Mouse (Mus musculus): Measurements from ENCODE around the gene Dpp10. TPM values are rescaled to one million over a fixed set of nuclear protein-coding genes. Genes with fewer than 3 reads are reported as not detected.

Dpp10 gene
- polyA plus RNA-seq, 1 experiment from 2014 or later: 26.0 TPM

DNA sequence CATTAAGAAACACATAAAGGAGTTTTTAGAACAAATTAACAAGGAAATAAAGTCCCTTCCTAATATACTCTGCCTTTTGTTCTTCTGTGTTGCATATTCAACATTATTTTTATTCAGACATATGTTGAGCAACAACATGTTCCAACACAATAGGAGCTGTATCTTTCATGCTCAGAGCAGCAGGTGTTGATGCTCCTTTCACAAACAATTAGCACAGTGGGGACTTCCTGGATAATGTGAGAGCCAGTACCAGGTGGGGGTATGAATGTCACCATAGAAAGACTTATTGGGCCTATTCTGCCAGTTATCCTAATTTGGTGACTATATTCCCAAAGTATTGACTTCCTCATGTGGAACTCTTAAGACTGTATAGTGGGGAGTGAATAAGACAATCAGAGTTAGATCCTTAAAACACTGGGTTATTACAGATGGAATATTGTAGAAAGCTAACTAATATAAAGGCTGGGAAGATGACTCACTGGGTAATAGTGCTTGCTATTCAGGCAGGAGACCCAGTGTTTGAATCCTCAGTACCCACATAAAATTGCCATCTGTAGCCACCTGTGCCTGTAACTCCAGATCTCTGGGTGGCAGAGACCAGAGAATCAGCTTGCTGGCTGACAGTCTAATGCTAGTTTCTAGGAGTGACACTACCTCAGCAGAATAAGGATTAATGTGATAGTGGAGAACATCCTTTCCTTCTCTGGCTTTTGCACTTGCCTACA lies 117.9 kb downstream of the Dpp10 start:
- Histone ChIP-seq H3K4me3 (ENCODE audit: low read depth, low read length) (no peak overlapping the region), H3K9me3 (replicated peaks; ENCODE audit: control insufficient read depth, low read length, poor library complexity, severe bottlenecking) (no peaks in the 10 kb centered on the region), H3K36me3 (ENCODE audit: control insufficient read depth, insufficient read depth, low read length) (no peaks in the 10 kb centered on the region), H3K4me2 (ENCODE audit: low read length) (no peak overlapping the region), H3K4me1 (ENCODE audit: control insufficient read depth, insufficient read depth, low read length) (peaks cover 5% of the 10 kb centered on the region), H3K27me3 (ENCODE audit: control insufficient read depth, insufficient read depth, low read depth, low read length) (no peaks in the 10 kb centered on the region), H3K27ac (ENCODE audit: low read length) (no peak overlapping the region), H3K9ac (ENCODE audit: low read depth, low read length) (no peak overlapping the region)
- no peak for ATAC-seq

DNA sequence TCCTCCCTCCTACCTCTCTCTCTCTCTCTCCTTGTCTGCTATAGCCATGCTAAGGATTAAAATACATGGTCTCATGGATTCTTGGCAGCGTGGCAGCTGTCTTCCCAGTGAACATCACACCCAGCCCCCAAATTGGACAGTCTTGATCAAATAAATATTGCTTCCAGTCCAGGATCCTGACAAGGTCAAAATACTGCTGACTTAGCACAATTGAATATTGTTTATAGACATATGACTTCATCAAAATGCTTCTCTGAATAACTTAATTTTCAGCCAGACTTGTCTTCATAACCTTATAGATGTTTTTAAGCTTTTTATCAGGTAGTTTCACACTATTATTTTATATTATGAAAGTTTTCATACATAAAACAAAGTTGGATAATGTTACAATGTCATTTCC lies 120.5 kb downstream of the Dpp10 start:
- no peak overlapping the region for H3K9ac ChIP-seq (ENCODE audit: low read depth, low read length)

DNA sequence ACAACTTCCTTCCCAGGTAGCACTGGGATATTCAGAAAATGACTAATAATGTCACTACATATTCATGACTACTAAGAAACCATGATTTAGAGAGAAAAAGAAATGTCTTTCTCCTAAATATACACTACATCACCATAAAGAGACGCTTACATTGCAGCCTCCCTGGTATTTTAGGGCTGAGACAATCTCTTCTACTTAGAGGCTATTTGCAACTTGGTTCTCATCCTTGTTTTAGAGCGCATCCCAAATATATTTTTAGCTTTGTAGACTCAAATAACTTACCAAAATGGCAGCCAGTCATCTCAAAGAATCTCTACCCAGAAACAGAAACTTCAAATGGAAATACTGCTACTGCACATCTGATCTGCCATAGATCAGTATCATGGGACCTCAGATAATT lies 121.5 kb downstream of the Dpp10 start:
- WGBS: 84% methylated on average over 2 of the region's 2 CpGs
- no peaks in the 10 kb centered on the region for H3K27me3 ChIP-seq (ENCODE audit: control insufficient read depth, insufficient read depth, low read depth, low read length)
- no peak overlapping the region for H3K9ac ChIP-seq (ENCODE audit: low read depth, low read length)

More for the DNA sequence above, 120.5 kb downstream of the Dpp10 start:
- H3K27ac ChIP-seq (ENCODE audit: low read length): no peak overlapping the region
- no peaks in the 10 kb centered on the region for H3K27me3 ChIP-seq (ENCODE audit: control insufficient read depth, insufficient read depth, low read depth, low read length)
- H3K9me3 ChIP-seq (replicated peaks; ENCODE audit: control insufficient read depth, low read length, poor library complexity, severe bottlenecking): no peaks in the 10 kb centered on the region
- WGBS: 81% methylated on average over 1 of the region's 1 CpGs
- no peak for ATAC-seq
- H3K4me1 ChIP-seq (ENCODE audit: control insufficient read depth, insufficient read depth, low read length): peaks cover 5% of the 10 kb centered on the region
- no peak overlapping the region for H3K4me2 ChIP-seq (ENCODE audit: low read length)
- no peaks in the 10 kb centered on the region for H3K36me3 ChIP-seq (ENCODE audit: control insufficient read depth, insufficient read depth, low read length)
- no peak overlapping the region for H3K4me3 ChIP-seq (ENCODE audit: low read depth, low read length)

DNA sequence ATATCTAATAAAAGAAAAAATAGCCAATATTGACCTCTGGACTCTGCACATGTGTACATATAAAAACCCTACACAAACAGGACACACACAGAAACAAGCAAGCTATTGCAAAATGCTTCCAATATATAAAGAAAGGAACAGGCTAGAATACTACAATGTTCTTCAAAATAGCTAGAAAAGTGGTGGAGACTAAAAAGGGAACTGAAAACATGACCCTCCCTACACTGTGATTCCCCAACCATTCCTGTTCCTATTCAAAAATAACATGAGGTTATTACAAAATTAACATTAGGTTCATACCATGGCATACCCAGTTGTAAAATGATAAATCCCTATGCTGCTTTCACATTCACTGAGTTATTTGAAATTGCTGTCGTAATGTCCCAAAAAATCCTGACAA lies 125.8 kb downstream of the Dpp10 start:
- H3K4me1 ChIP-seq (ENCODE audit: control insufficient read depth, insufficient read depth, low read length): no peaks in the 10 kb centered on the region
- no peak overlapping the region for H3K4me3 ChIP-seq (ENCODE audit: low read depth, low read length)
- no peak overlapping the region for H3K27ac ChIP-seq (ENCODE audit: low read length)
- H3K36me3 ChIP-seq (ENCODE audit: control insufficient read depth, insufficient read depth, low read length): no peaks in the 10 kb centered on the region
- H3K9me3 ChIP-seq (replicated peaks; ENCODE audit: control insufficient read depth, low read length, poor library complexity, severe bottlenecking): no peaks in the 10 kb centered on the region
- no peak for ATAC-seq
- no peak overlapping the region for H3K4me2 ChIP-seq (ENCODE audit: low read length)
- no peak overlapping the region for H3K9ac ChIP-seq (ENCODE audit: low read depth, low read length)
- H3K27me3 ChIP-seq (ENCODE audit: control insufficient read depth, insufficient read depth, low read depth, low read length): no peaks in the 10 kb centered on the region
- 86% methylated on average over 1 of the region's 1 CpGs for WGBS

More for the DNA sequence above, 121.5 kb downstream of the Dpp10 start:
- H3K4me3 ChIP-seq (ENCODE audit: low read depth, low read length): no peak overlapping the region
- ATAC-seq: no peak
- no peaks in the 10 kb centered on the region for H3K9me3 ChIP-seq (replicated peaks; ENCODE audit: control insufficient read depth, low read length, poor library complexity, severe bottlenecking)
- no peak overlapping the region for H3K27ac ChIP-seq (ENCODE audit: low read length)
- peaks cover 5% of the 10 kb centered on the region for H3K4me1 ChIP-seq (ENCODE audit: control insufficient read depth, insufficient read depth, low read length)
- H3K4me2 ChIP-seq (ENCODE audit: low read length): no peak overlapping the region
- H3K36me3 ChIP-seq (ENCODE audit: control insufficient read depth, insufficient read depth, low read length): no peaks in the 10 kb centered on the region

DNA sequence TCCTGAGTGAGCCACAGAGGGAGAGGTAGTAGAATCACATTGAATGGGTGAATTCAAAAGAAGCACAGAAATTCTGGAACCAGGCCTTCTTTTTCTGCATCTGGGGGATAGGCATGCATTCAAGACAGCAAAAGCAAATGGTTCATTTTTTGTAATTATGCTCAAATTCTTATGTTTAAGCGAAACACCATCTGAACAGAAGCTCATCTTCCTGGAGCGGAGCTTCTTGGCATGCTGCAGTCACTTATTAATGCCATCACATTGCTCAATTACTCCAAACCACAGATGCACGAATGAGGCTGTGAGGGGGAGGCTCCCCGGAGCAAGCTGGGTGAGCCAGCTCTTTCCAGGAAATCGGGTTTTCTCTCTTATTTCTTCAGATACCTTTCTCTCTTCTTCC lies 142.7 kb downstream of the Dpp10 start:
- WGBS: 86% methylated on average over 5 of the region's 5 CpGs
- Histone ChIP-seq H3K27ac (ENCODE audit: low read length) (no peak overlapping the region), H3K9ac (ENCODE audit: low read depth, low read length) (no peak overlapping the region), H3K4me2 (ENCODE audit: low read length) (no peak overlapping the region), H3K36me3 (ENCODE audit: control insufficient read depth, insufficient read depth, low read length) (no peaks in the 10 kb centered on the region), H3K9me3 (replicated peaks; ENCODE audit: control insufficient read depth, low read length, poor library complexity, severe bottlenecking) (no peaks in the 10 kb centered on the region), H3K27me3 (ENCODE audit: control insufficient read depth, insufficient read depth, low read depth, low read length) (no peaks in the 10 kb centered on the region), H3K4me3 (ENCODE audit: low read depth, low read length) (no peak overlapping the region), H3K4me1 (ENCODE audit: control insufficient read depth, insufficient read depth, low read length) (no peaks in the 10 kb centered on the region)
- no peak for ATAC-seq

DNA sequence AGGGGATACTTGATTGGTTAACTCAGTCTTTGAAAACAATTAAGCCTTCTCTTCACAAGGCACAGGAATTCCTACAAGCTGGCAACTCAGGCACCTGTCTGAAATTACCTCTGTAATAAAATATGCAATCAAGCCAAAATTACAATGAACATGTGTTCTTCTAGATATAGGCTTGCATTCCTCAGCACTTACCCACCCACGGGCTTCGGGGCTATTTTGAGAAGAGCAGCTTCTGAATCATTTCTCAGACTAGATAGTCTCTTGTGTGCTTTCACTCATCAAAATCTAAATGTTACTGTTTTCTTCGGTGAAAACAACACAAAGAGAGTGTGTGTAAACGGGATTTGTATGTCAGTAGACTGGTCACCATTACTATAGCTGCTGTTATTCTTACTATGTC lies 144.1 kb downstream of the Dpp10 start:
- 82% methylated on average over 4 of the region's 4 CpGs for WGBS
- Histone ChIP-seq H3K4me2 (ENCODE audit: low read length) (no peak overlapping the region), H3K9me3 (replicated peaks; ENCODE audit: control insufficient read depth, low read length, poor library complexity, severe bottlenecking) (no peaks in the 10 kb centered on the region), H3K9ac (ENCODE audit: low read depth, low read length) (no peak overlapping the region), H3K27me3 (ENCODE audit: control insufficient read depth, insufficient read depth, low read depth, low read length) (no peaks in the 10 kb centered on the region), H3K4me1 (ENCODE audit: control insufficient read depth, insufficient read depth, low read length) (no peaks in the 10 kb centered on the region), H3K36me3 (ENCODE audit: control insufficient read depth, insufficient read depth, low read length) (no peaks in the 10 kb centered on the region), H3K4me3 (ENCODE audit: low read depth, low read length) (no peak overlapping the region), H3K27ac (ENCODE audit: low read length) (no peak overlapping the region)
- ATAC-seq: no peak

DNA sequence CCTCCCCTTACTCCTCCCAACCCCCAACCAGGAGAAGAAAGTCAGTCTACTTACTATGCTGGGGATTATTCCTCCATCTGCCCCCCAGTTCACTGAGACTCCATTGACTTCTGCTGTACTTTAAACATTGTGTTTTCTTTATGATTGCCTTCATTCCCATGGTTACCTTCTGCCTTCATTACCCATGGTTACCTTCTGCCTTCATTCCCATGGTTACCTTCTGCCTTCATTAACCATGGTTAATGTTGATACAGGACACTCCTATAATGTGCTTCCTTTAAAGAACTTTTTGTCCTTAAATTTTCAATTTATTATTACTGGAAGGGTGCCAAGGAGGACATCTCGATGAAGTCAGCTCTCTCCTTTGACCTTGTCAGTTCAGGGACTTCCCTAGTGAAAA lies 158.1 kb downstream of the Dpp10 start:
- H3K4me1 ChIP-seq (ENCODE audit: control insufficient read depth, insufficient read depth, low read length): no peaks in the 10 kb centered on the region
- ATAC-seq: no peak
- no peak overlapping the region for H3K27ac ChIP-seq (ENCODE audit: low read length)
- H3K27me3 ChIP-seq (ENCODE audit: control insufficient read depth, insufficient read depth, low read depth, low read length): no peaks in the 10 kb centered on the region
- WGBS: 57% methylated on average over 1 of the region's 1 CpGs
- no peaks in the 10 kb centered on the region for H3K9me3 ChIP-seq (replicated peaks; ENCODE audit: control insufficient read depth, low read length, poor library complexity, severe bottlenecking)
- no peaks in the 10 kb centered on the region for H3K36me3 ChIP-seq (ENCODE audit: control insufficient read depth, insufficient read depth, low read length)
- no peak overlapping the region for H3K4me3 ChIP-seq (ENCODE audit: low read depth, low read length)
- no peak overlapping the region for H3K4me2 ChIP-seq (ENCODE audit: low read length)
- H3K9ac ChIP-seq (ENCODE audit: low read depth, low read length): no peak overlapping the region

DNA sequence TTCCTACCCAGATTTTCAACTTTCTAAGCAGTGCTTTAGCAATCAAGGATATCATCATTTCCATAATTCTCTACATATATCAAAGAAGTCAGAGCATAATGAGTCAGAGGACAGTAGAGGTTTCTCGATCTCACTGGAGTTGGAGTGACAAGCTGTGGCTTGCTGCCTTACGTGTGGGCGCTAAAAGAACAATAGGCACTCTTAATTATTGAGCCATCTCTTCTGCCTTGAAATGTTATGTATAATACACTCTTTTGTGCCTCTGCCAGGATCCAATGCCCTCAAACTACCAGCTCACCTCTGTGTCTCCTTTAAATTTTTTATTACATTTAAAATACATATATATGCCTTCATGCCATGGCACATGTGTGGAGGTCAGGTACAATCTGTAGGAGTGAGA lies 198.5 kb downstream of the Dpp10 start:
- WGBS: 84% methylated on average over 3 of the region's 3 CpGs
- Histone ChIP-seq H3K27ac (ENCODE audit: low read length) (no peak overlapping the region), H3K36me3 (ENCODE audit: control insufficient read depth, insufficient read depth, low read length) (no peaks in the 10 kb centered on the region), H3K4me2 (ENCODE audit: low read length) (no peak overlapping the region), H3K4me3 (ENCODE audit: low read depth, low read length) (no peak overlapping the region), H3K27me3 (ENCODE audit: control insufficient read depth, insufficient read depth, low read depth, low read length) (no peaks in the 10 kb centered on the region), H3K4me1 (ENCODE audit: control insufficient read depth, insufficient read depth, low read length) (no peaks in the 10 kb centered on the region), H3K9me3 (replicated peaks; ENCODE audit: control insufficient read depth, low read length, poor library complexity, severe bottlenecking) (no peaks in the 10 kb centered on the region), H3K9ac (ENCODE audit: low read depth, low read length) (no peak overlapping the region)
- ATAC-seq: no peak

DNA sequence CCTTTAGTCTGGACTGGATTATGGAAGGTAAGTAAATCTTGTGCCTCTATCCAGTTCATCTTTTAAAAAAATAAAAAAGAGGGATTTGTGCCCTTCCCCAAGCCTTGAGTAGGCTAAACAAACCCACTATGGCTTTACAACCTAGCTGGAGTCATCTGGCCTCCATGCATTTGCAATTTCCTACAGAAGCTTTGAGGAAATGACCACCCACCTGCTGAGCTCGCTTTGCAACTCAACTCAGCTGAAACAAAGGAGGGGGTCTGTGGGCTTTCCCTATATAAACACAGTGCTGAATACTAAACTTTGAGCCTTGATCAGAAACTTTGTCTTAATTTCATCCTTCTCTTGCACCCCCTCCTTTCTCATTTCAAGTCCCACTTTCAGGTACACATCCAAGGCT lies 244.2 kb downstream of the Dpp10 start:
- H3K4me3 ChIP-seq (ENCODE audit: low read depth, low read length): no peak overlapping the region
- ATAC-seq: no peak
- H3K36me3 ChIP-seq (ENCODE audit: control insufficient read depth, insufficient read depth, low read length): no peaks in the 10 kb centered on the region
- no peaks in the 10 kb centered on the region for H3K9me3 ChIP-seq (replicated peaks; ENCODE audit: control insufficient read depth, low read length, poor library complexity, severe bottlenecking)
- no peaks in the 10 kb centered on the region for H3K4me1 ChIP-seq (ENCODE audit: control insufficient read depth, insufficient read depth, low read length)
- H3K27me3 ChIP-seq (ENCODE audit: control insufficient read depth, insufficient read depth, low read depth, low read length): no peaks in the 10 kb centered on the region
- no peak overlapping the region for H3K27ac ChIP-seq (ENCODE audit: low read length)
- no peak overlapping the region for H3K9ac ChIP-seq (ENCODE audit: low read depth, low read length)
- no peak overlapping the region for H3K4me2 ChIP-seq (ENCODE audit: low read length)
- 17% methylated on average over 1 of the region's 1 CpGs for WGBS
